ENCODE assay signal across 16 mouse cellular contexts in genomic region chr7:125036098-125036991, GRCm38 (mm10).
A peak's percentile ranks its signal among the peaks of the same experiment; 100 is the strongest.
DNase-seq lines count a peak whose midpoint lies in the region; ATAC-seq and TF ChIP-seq lines count a peak whose summit lies in the region.
"Had no signal": no experiment of that assay in that cellular context is flagged by ENCODE, and none has a peak within 500 bp of the region (broad histone marks: within the 10 kb centered on the region; RNA-seq: fewer than 3 reads in every experiment).

No protein-coding gene starts in this region.

- no peak overlapping the region for H3K4me3 ChIP-seq in kidney, embryonic 14.5 days (ENCODE audit: low read length)
- H3K4me3 ChIP-seq in intestine, embryonic 15.5 days (replicated peaks): no peak overlapping the region
- H3K4me3 ChIP-seq: heart, embryonic 15.5 days; lung, embryonic 15.5 days; megakaryocyte, embryonic 14.5 days had no signal

- DNase-seq in kidney, adult 11 months: peak; percentile 8
- peak; percentile 94 for DNase-seq in brain, embryonic 14.5 days (ENCODE audit: low read depth)
- DNase-seq in forelimb bud, embryonic 11.5 days (ENCODE audit: low read depth, low spot score): peak; percentile 7
- DNase-seq in mesoderm, embryonic 11.5 days (ENCODE audit: low read depth, low spot score): peak; percentile 15
- DNase-seq in spleen, postnatal 4 days (ENCODE audit: low spot score in 2 of 2): no peak
- DNase-seq: adrenal gland, postnatal 36 days; B cell, adult 2 months; cerebellum, adult 11-12 months; liver; right cerebral cortex, postnatal 14 days had no signal

- H3K4me2 ChIP-seq in kidney, embryonic 14.5 days (replicated peaks; ENCODE audit: low read depth, low read length): no peak overlapping the region
- H3K4me2 ChIP-seq in intestine, embryonic 15.5 days (replicated peaks): no peak overlapping the region
- H3K4me2 ChIP-seq: heart, embryonic 15.5 days; lung, embryonic 15.5 days had no signal

- TF ChIP-seq POLR2A in brain, embryonic 14.5 days (IDR thresholded peaks at IDR 0.05; ENCODE audit: borderline replicate concordance, extremely low read depth, insufficient read depth, insufficient read length, poor library complexity, severe bottlenecking): no peak

- 66% methylated on average over 10 of the region's 10 CpGs for WGBS in kidney, embryonic 14.5 days
- WGBS in intestine, embryonic 15.5 days: 76% methylated on average over 10 of the region's 10 CpGs

- no peaks in the 10 kb centered on the region for H3K27me3 ChIP-seq in kidney, embryonic 14.5 days (ENCODE audit: control insufficient read depth, insufficient read depth, low read length)
- H3K27me3 ChIP-seq in intestine, embryonic 15.5 days (replicated peaks): no peaks in the 10 kb centered on the region
- H3K27me3 ChIP-seq: heart, embryonic 15.5 days; lung, embryonic 15.5 days; megakaryocyte, embryonic 14.5 days had no signal

- TF ChIP-seq CTCF in brain, embryonic 14.5 days (IDR thresholded peaks at IDR 0.05; ENCODE audit: borderline replicate concordance, extremely low read depth, insufficient read depth, insufficient read length): no peak

- H3K9me3 ChIP-seq in kidney, embryonic 14.5 days (ENCODE audit: control insufficient read depth, low read length): no peaks in the 10 kb centered on the region
- no peaks in the 10 kb centered on the region for H3K9me3 ChIP-seq in intestine, embryonic 15.5 days
- H3K9me3 ChIP-seq: heart, embryonic 15.5 days; lung, embryonic 15.5 days; megakaryocyte, embryonic 14.5 days had no signal

- H3K9ac ChIP-seq in kidney, embryonic 14.5 days (ENCODE audit: low read depth, low read length): no peak overlapping the region
- H3K9ac ChIP-seq in intestine, embryonic 15.5 days: no peak overlapping the region
- H3K9ac ChIP-seq: heart, embryonic 15.5 days; lung, embryonic 15.5 days had no signal

- H3K36me3 ChIP-seq in kidney, embryonic 14.5 days (ENCODE audit: control insufficient read depth, insufficient read depth, low read length): no peaks in the 10 kb centered on the region
- no peaks in the 10 kb centered on the region for H3K36me3 ChIP-seq in intestine, embryonic 15.5 days
- H3K36me3 ChIP-seq: heart, embryonic 15.5 days; lung, embryonic 15.5 days had no signal

- no peak for ATAC-seq in kidney, embryonic 14.5 days (ENCODE audit: low FRiP score, low TSS enrichment)
- no peak for ATAC-seq in intestine, embryonic 15.5 days
- no peak for ATAC-seq in frontal cortex, adult (ENCODE audit: low TSS enrichment)

- H3K27ac ChIP-seq in kidney, embryonic 14.5 days (ENCODE audit: low read depth, low read length): no peak overlapping the region
- no peak overlapping the region for H3K27ac ChIP-seq in intestine, embryonic 15.5 days
- H3K27ac ChIP-seq: heart, embryonic 15.5 days; lung, embryonic 15.5 days had no signal

- no peaks in the 10 kb centered on the region for H3K4me1 ChIP-seq in kidney, embryonic 14.5 days (ENCODE audit: control insufficient read depth, insufficient read depth, low read length)
- H3K4me1 ChIP-seq in intestine, embryonic 15.5 days (replicated peaks): no peaks in the 10 kb centered on the region
- H3K4me1 ChIP-seq: heart, embryonic 15.5 days; lung, embryonic 15.5 days; megakaryocyte, embryonic 14.5 days had no signal

Comparison
In these comparisons a context has a peak if more than half of its experiments do, and no peak if none do; other contexts are left out.
1. DNase-seq: peak in kidney, adult 11 months (single experiment), brain, embryonic 14.5 days (single experiment), forelimb bud, embryonic 11.5 days (single experiment) and mesoderm, embryonic 11.5 days (single experiment); none in spleen, postnatal 4 days (0 of 2).